Mouse (Mus musculus): ENCODE results near the gene Dnajb4. TPM values are rescaled to one million over a fixed set of nuclear protein-coding genes. Genes with fewer than 3 reads are reported as not detected.

Gene Dnajb4
- total RNA-seq, 1 experiment = 8.6 TPM

DNA sequence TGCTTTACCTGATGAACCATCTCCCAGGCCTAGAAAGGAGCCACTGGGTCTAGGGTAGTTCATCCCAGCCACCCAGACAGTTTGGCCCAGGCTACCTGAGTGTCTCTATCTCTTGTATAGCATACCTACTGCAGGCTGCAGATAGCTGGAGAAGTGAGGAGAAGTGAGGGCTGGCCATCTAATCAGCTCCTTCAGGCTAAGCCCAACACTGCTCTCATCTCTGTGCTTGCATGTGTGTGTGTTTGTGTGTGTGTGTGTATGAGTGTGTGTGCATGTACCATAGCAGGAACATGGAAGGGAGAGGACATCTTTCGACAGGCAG is 57.7 kb downstream of the Dnajb4 start:
- H3K9ac ChIP-seq (ENCODE audit: insufficient read depth, low read depth, low read length, poor library complexity, severe bottlenecking) = no peak overlapping the region
- in situ Hi-C loops (cut with MboI; ENCODE audit: low sequenced_read_pairs in 2 of 2, unreplicated experiment in 2 of 2) = no loop called here
- no peaks in the 10 kb centered on the region for H3K9me3 ChIP-seq (ENCODE audit: control insufficient read depth, insufficient read depth, low read depth, low read length)
- no peak overlapping the region for H3K4me3 ChIP-seq (ENCODE audit: insufficient read depth in 1 of 2, low read depth in 1 of 2, low read length in 2 of 2, poor library complexity in 1 of 2, severe bottlenecking in 1 of 2)
- H3K4me1 ChIP-seq (ENCODE audit: control insufficient read depth in 2 of 2, insufficient read depth in 2 of 2, low read length in 2 of 2, poor library complexity in 1 of 2) = no peaks in the 10 kb centered on the region
- no peak for TF ChIP-seq ZC3H11A (IDR thresholded peaks at IDR 0.05; ENCODE audit: borderline replicate concordance, low read depth, low read length)
- no peak for DNase-seq (ENCODE audit: low read depth, low spot score)
- no peaks in the 10 kb centered on the region for H3K36me3 ChIP-seq (ENCODE audit: control insufficient read depth, insufficient read depth, low read length, poor library complexity, severe bottlenecking)
- H3K27ac ChIP-seq (ENCODE audit: insufficient read depth, low read depth, low read length, poor library complexity, severe bottlenecking) = no peak overlapping the region

DNA sequence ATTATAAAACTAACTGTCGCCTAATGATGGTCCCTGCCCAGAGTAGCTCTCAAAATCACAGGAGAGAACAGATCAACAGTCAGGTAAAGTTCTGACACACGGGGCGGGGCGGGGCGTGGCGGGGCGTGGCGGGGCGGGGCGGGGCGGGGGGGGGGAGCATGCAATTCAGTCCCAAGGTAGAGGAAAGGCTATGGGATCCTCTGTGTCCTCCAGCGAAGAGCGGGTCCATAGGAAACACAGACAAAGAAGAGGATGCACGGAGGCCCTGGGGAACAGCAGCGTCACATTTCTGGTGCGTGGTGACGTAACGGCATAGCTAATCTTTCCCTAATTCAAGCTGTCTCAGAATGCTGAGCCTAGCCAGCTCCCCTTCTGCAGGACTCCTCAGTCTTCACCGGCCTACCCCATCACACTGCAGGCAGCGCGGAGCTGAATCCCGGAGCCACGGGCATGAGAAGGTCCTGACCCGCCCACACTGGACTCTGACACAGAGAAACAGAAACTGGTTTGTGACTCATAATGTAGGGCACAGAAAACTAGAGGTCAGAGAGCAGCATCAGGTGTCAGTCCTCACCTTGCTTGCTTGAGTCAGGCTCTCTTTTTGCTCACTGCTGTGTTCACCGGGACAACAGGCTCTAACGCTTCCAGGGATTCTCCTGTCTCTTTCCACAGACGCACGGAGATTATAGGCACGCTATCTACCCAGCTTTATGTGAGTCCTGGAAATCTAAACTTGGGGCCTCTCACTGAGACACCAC is 58.2 kb downstream of the Dnajb4 start:
- H3K9ac ChIP-seq (ENCODE audit: insufficient read depth, low read depth, low read length, poor library complexity, severe bottlenecking) = no peak overlapping the region
- in situ Hi-C loops (cut with MboI; ENCODE audit: low sequenced_read_pairs in 2 of 2, unreplicated experiment in 2 of 2) = no loop called here
- no peaks in the 10 kb centered on the region for H3K9me3 ChIP-seq (ENCODE audit: control insufficient read depth, insufficient read depth, low read depth, low read length)
- H3K36me3 ChIP-seq (ENCODE audit: control insufficient read depth, insufficient read depth, low read length, poor library complexity, severe bottlenecking) = no peaks in the 10 kb centered on the region
- no peak overlapping the region for H3K27ac ChIP-seq (ENCODE audit: insufficient read depth, low read depth, low read length, poor library complexity, severe bottlenecking)
- H3K4me1 ChIP-seq (ENCODE audit: control insufficient read depth in 2 of 2, insufficient read depth in 2 of 2, low read length in 2 of 2, poor library complexity in 1 of 2) = no peaks in the 10 kb centered on the region
- TF ChIP-seq HCFC1 (IDR thresholded peaks at IDR 0.05; ENCODE audit: borderline replicate concordance, insufficient read depth, low read length) (no peak), ZNF384 (IDR thresholded peaks at IDR 0.05; ENCODE audit: low read depth, low read length) (no peak), CHD2 (IDR thresholded peaks at IDR 0.05; ENCODE audit: low read depth, low read length) (no peak), MAFK (IDR thresholded peaks at IDR 0.05; ENCODE audit: insufficient read depth, low read depth, low read length) (no peak), ZC3H11A (IDR thresholded peaks at IDR 0.05; ENCODE audit: borderline replicate concordance, low read depth, low read length) (no peak)
- no peak for DNase-seq (ENCODE audit: low read depth, low spot score)
- H3K4me3 ChIP-seq (ENCODE audit: insufficient read depth in 1 of 2, low read depth in 1 of 2, low read length in 2 of 2, poor library complexity in 1 of 2, severe bottlenecking in 1 of 2) = no peak overlapping the region

DNA sequence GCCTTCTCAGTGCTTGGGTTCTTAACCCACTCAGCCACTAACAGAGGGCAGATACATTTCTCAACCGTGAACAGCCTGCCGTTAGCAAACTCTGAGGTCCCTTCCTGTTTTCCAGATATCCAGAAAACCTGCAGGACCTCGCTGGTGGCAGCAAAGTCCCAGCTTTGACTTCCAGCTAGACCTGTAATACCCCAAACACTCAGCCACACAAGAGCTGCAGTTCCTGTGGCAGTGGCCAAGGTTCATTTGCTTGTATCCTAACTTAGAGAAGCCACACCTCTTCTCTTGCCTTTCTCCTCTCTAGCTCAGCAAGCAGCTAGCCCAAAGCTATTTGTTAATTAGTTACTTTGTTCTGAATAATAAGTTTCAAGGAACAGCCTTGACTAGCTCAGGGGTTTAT is 60.2 kb downstream of the Dnajb4 start:
- TF ChIP-seq CHD2 (IDR thresholded peaks at IDR 0.05; ENCODE audit: low read depth, low read length) (no peak), HCFC1 (IDR thresholded peaks at IDR 0.05; ENCODE audit: borderline replicate concordance, insufficient read depth, low read length) (no peak), ZNF384 (IDR thresholded peaks at IDR 0.05; ENCODE audit: low read depth, low read length) (no peak), MAFK (IDR thresholded peaks at IDR 0.05; ENCODE audit: insufficient read depth, low read depth, low read length) (no peak), ZC3H11A (IDR thresholded peaks at IDR 0.05; ENCODE audit: borderline replicate concordance, low read depth, low read length) (no peak)
- in situ Hi-C loops (cut with MboI; ENCODE audit: low sequenced_read_pairs in 2 of 2, unreplicated experiment in 2 of 2) = no loop called here
- H3K4me3 ChIP-seq (ENCODE audit: insufficient read depth in 1 of 2, low read depth in 1 of 2, low read length in 2 of 2, poor library complexity in 1 of 2, severe bottlenecking in 1 of 2) = no peak overlapping the region
- H3K9ac ChIP-seq (ENCODE audit: insufficient read depth, low read depth, low read length, poor library complexity, severe bottlenecking) = no peak overlapping the region
- no peaks in the 10 kb centered on the region for H3K9me3 ChIP-seq (ENCODE audit: control insufficient read depth, insufficient read depth, low read depth, low read length)
- no peaks in the 10 kb centered on the region for H3K4me1 ChIP-seq (ENCODE audit: control insufficient read depth in 2 of 2, insufficient read depth in 2 of 2, low read length in 2 of 2, poor library complexity in 1 of 2)
- DNase-seq (ENCODE audit: low read depth, low spot score) = no peak
- H3K36me3 ChIP-seq (ENCODE audit: control insufficient read depth, insufficient read depth, low read length, poor library complexity, severe bottlenecking) = no peaks in the 10 kb centered on the region
- H3K27ac ChIP-seq (ENCODE audit: insufficient read depth, low read depth, low read length, poor library complexity, severe bottlenecking) = no peak overlapping the region

DNA sequence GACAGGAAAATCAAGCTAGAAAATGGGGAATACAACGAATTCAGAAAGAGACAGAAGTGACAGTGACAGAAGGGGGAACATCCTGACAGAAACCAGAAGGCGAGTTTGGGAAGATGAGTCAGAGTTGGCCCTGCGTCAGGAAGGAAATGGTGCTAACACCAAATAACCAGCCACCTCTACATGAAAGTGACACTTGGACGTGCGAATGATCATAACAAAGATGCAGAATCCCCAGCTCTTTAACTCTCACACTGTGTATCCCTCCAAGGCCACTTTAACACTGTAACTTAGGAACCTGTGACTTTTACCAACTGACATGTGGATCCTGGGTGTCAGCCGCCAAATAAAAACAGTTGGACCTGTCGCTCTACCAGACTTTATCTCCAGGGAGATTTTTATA is 60.7 kb downstream of the Dnajb4 start:
- no peak for DNase-seq (ENCODE audit: low read depth, low spot score)
- H3K9ac ChIP-seq (ENCODE audit: insufficient read depth, low read depth, low read length, poor library complexity, severe bottlenecking) = no peak overlapping the region
- H3K27ac ChIP-seq (ENCODE audit: insufficient read depth, low read depth, low read length, poor library complexity, severe bottlenecking) = no peak overlapping the region
- TF ChIP-seq ZC3H11A (IDR thresholded peaks at IDR 0.05; ENCODE audit: borderline replicate concordance, low read depth, low read length) (no peak), ZNF384 (IDR thresholded peaks at IDR 0.05; ENCODE audit: low read depth, low read length) (no peak), CHD2 (IDR thresholded peaks at IDR 0.05; ENCODE audit: low read depth, low read length) (no peak), MAFK (IDR thresholded peaks at IDR 0.05; ENCODE audit: insufficient read depth, low read depth, low read length) (no peak), HCFC1 (IDR thresholded peaks at IDR 0.05; ENCODE audit: borderline replicate concordance, insufficient read depth, low read length) (no peak)
- no peaks in the 10 kb centered on the region for H3K9me3 ChIP-seq (ENCODE audit: control insufficient read depth, insufficient read depth, low read depth, low read length)
- in situ Hi-C loops (cut with MboI; ENCODE audit: low sequenced_read_pairs in 2 of 2, unreplicated experiment in 2 of 2) = no loop called here
- H3K4me3 ChIP-seq (ENCODE audit: insufficient read depth in 1 of 2, low read depth in 1 of 2, low read length in 2 of 2, poor library complexity in 1 of 2, severe bottlenecking in 1 of 2) = no peak overlapping the region
- H3K36me3 ChIP-seq (ENCODE audit: control insufficient read depth, insufficient read depth, low read length, poor library complexity, severe bottlenecking) = no peaks in the 10 kb centered on the region
- H3K4me1 ChIP-seq (ENCODE audit: control insufficient read depth in 2 of 2, insufficient read depth in 2 of 2, low read length in 2 of 2, poor library complexity in 1 of 2) = no peaks in the 10 kb centered on the region

All from ES-E14 (cell line).